In genomic region chr19:55456325-55457091, GRCm38 (mm10) we compare ENCODE assay signal across 12 mouse cellular contexts.
DNase-seq lines count a peak whose midpoint lies in the region; ATAC-seq and TF ChIP-seq lines count a peak whose summit lies in the region.
"Had no signal": no experiment of that assay in that cellular context is flagged by ENCODE, and none has a peak within 500 bp of the region (broad histone marks: within the 10 kb centered on the region; RNA-seq: fewer than 3 reads in every experiment).

No protein-coding gene starts in this region.

- no peaks in the 10 kb centered on the region for H3K27me3 ChIP-seq in hindbrain, postnatal 0 days (ENCODE audit: insufficient read depth, low read length)
- H3K27me3 ChIP-seq in hindbrain, embryonic 12.5 days, result no peaks in the 10 kb centered on the region
- no peaks in the 10 kb centered on the region for H3K27me3 ChIP-seq in embryonic facial prominence, embryonic 10.5 days (replicated peaks; ENCODE audit: low read depth, poor library complexity, severe bottlenecking)
- H3K27me3 ChIP-seq in limb, embryonic 11.5 days (ENCODE audit: control insufficient read depth, insufficient read depth, low read length), result no peaks in the 10 kb centered on the region
- H3K27me3 ChIP-seq: embryonic facial prominence, embryonic 15.5 days had no signal

- 0 out of 2 replicates have a peak overlapping the region, but pooled peaks have one; percentile 8 for H3K4me2 ChIP-seq in hindbrain, postnatal 0 days (ENCODE audit: low read depth, low read length)
- H3K4me2 ChIP-seq in hindbrain, embryonic 12.5 days (replicated peaks), result no peak overlapping the region
- H3K4me2 ChIP-seq in limb, embryonic 11.5 days (ENCODE audit: low read depth, severe bottlenecking), result peak overlapping the region; percentile 28
- H3K4me2 ChIP-seq: embryonic facial prominence, embryonic 15.5 days had no signal

- H3K27ac ChIP-seq in hindbrain, postnatal 0 days, result no peak overlapping the region
- no peak overlapping the region for H3K27ac ChIP-seq in hindbrain, embryonic 12.5 days
- peak overlapping the region; percentile 57; the same call in 1 of the 2 replicates for H3K27ac ChIP-seq in embryonic facial prominence, embryonic 10.5 days (replicated peaks)
- H3K27ac ChIP-seq in limb, embryonic 11.5 days (replicated peaks; ENCODE audit: low read depth, low read length), result no peak overlapping the region; the same call in 1 of the 2 replicates
- H3K27ac ChIP-seq: embryonic facial prominence, embryonic 15.5 days had no signal

- no peaks in the 10 kb centered on the region for H3K36me3 ChIP-seq in hindbrain, postnatal 0 days (ENCODE audit: insufficient read depth, low read length)
- no peaks in the 10 kb centered on the region for H3K36me3 ChIP-seq in hindbrain, embryonic 12.5 days
- no peaks in the 10 kb centered on the region for H3K36me3 ChIP-seq in embryonic facial prominence, embryonic 10.5 days (replicated peaks)
- no peaks in the 10 kb centered on the region for H3K36me3 ChIP-seq in limb, embryonic 11.5 days (ENCODE audit: control insufficient read depth, insufficient read depth, low read length)
- H3K36me3 ChIP-seq: embryonic facial prominence, embryonic 15.5 days had no signal

- WGBS in hindbrain, postnatal 0 days, result 54% methylated on average over 21 of the region's 21 CpGs
- WGBS in hindbrain, embryonic 12.5 days, result 53% methylated on average over 21 of the region's 21 CpGs
- WGBS in embryonic facial prominence, embryonic 10.5 days, result 55% methylated on average over 21 of the region's 21 CpGs
- WGBS in limb, embryonic 11.5 days, result 32% methylated on average over 21 of the region's 21 CpGs

- no peaks in the 10 kb centered on the region for H3K9me3 ChIP-seq in hindbrain, postnatal 0 days (ENCODE audit: low read length)
- no peaks in the 10 kb centered on the region for H3K9me3 ChIP-seq in hindbrain, embryonic 12.5 days (replicated peaks)
- no peaks in the 10 kb centered on the region for H3K9me3 ChIP-seq in embryonic facial prominence, embryonic 10.5 days
- H3K9me3 ChIP-seq in limb, embryonic 11.5 days (ENCODE audit: control insufficient read depth, low read length), result no peaks in the 10 kb centered on the region
- H3K9me3 ChIP-seq: embryonic facial prominence, embryonic 15.5 days had no signal

- H3K4me1 ChIP-seq in hindbrain, postnatal 0 days (ENCODE audit: insufficient read depth, low read length), result no peaks in the 10 kb centered on the region
- H3K4me1 ChIP-seq in hindbrain, embryonic 12.5 days, result peaks cover 14% of the 10 kb centered on the region
- H3K4me1 ChIP-seq in embryonic facial prominence, embryonic 10.5 days, result peaks cover 15% of the 10 kb centered on the region
- peaks cover 19% of the 10 kb centered on the region for H3K4me1 ChIP-seq in limb, embryonic 11.5 days (ENCODE audit: control insufficient read depth, insufficient read depth, low read length)

- ATAC-seq in hindbrain, postnatal 0 days, result no peak
- ATAC-seq in hindbrain, embryonic 12.5 days (ENCODE audit: low FRiP score), result no peak
- ATAC-seq in limb, embryonic 11.5 days (ENCODE audit: insufficient number of reproducible peaks, low FRiP score, low TSS enrichment, low read depth), result no peak
- ATAC-seq: activated CD4-positive, CD25-positive, alpha-beta regulatory T cell, adult 4 months had no signal

- intact Hi-C loops in left cerebral cortex, postnatal 36 days (cut with DNase I), result no loop called here

- no peak for TF ChIP-seq CTCF in hindbrain, postnatal 0 days (IDR thresholded peaks at IDR 0.05; ENCODE audit: low read depth)
- TF ChIP-seq CTCF in brain, embryonic 14.5 days (IDR thresholded peaks at IDR 0.05; ENCODE audit: borderline replicate concordance, extremely low read depth, insufficient read depth, insufficient read length), result no peak

- H3K9ac ChIP-seq in hindbrain, postnatal 0 days (replicated peaks; ENCODE audit: low read length), result 0 out of 2 replicates have a peak overlapping the region, but pooled peaks have one; percentile 15
- H3K9ac ChIP-seq in hindbrain, embryonic 12.5 days, result no peak overlapping the region
- no peak overlapping the region for H3K9ac ChIP-seq in limb, embryonic 11.5 days (ENCODE audit: low read length)
- H3K9ac ChIP-seq: embryonic facial prominence, embryonic 15.5 days had no signal

- no peak overlapping the region for H3K4me3 ChIP-seq in hindbrain, postnatal 0 days (ENCODE audit: low read length)
- no peak overlapping the region for H3K4me3 ChIP-seq in hindbrain, embryonic 12.5 days
- no peak overlapping the region for H3K4me3 ChIP-seq in embryonic facial prominence, embryonic 10.5 days
- no peak overlapping the region for H3K4me3 ChIP-seq in limb, embryonic 11.5 days (ENCODE audit: low read depth, low read length)
- H3K4me3 ChIP-seq: embryonic facial prominence, embryonic 15.5 days had no signal

- no peak for TF ChIP-seq POLR2A in brain, embryonic 14.5 days (IDR thresholded peaks at IDR 0.05; ENCODE audit: borderline replicate concordance, extremely low read depth, insufficient read depth, insufficient read length, poor library complexity, severe bottlenecking)

- DNase-seq in hindbrain, postnatal 0 days (ENCODE audit: low spot score), result no peak
- DNase-seq in brain, embryonic 14.5 days (ENCODE audit: low read depth), result peak; percentile 61
- DNase-seq in embryonic facial prominence, embryonic 10.5 days (ENCODE audit: low spot score), result no peak
- DNase-seq in limb, embryonic 11.5 days (ENCODE audit: low spot score), result peak; percentile 49
- DNase-seq in thymus, adult 18-20 months, result no peak
- DNase-seq in left cerebral cortex, postnatal 36 days (ENCODE audit: low spot score in 2 of 2), result no peak
- DNase-seq: gastrocnemius, postnatal 10 days; kidney, postnatal 14 days; thymus, postnatal 4 days had no signal

Comparison
In these comparisons a context has a peak if more than half of its experiments do, and no peak if none do; other contexts are left out.
1. DNase-seq: peak in brain, embryonic 14.5 days (single experiment) and limb, embryonic 11.5 days (single experiment); none in hindbrain, postnatal 0 days (single experiment), embryonic facial prominence, embryonic 10.5 days (single experiment), thymus, adult 18-20 months (0 of 2) and left cerebral cortex, postnatal 36 days (0 of 2).